Mouse (Mus musculus) CD4-positive helper T cell, adult 2 months (primary cell): ENCODE results near the gene Ptx4.
"Not testable (repeated sequence)": the region's sequence is repeated elsewhere in the genome, so short reads cannot be mapped to it uniquely, and the experiment has no call there.

Source experiments
- DNase-seq: peaks from one replicate; pipeline ENCODE4 v3.0.0-alpha.2; 2012; ENCODE audit warnings: low read depth, missing footprints, low spot score

Ptx4 gene

GRCm38 (mm10) chr17:25115664-25116432 lies 4.7 kb upstream of the Ptx4 start, which contains the start of gene Telo2:
Gene Telo2 (minus strand): TSS chr17:25115967.
- peak; percentile 92 for DNase-seq

- DNase-seq: peak; percentile 18
Measured at GRCm38 (mm10) chr17:25117263-25117662, 3.3 kb upstream of the Ptx4 start.

- DNase-seq: peak; percentile 40
Measured at GRCm38 (mm10) chr17:25123979-25124378, 3.4 kb downstream of the Ptx4 start.

- not testable (repeated sequence) for DNase-seq
Measured at GRCm38 (mm10) chr17:25125442-25126060, 5.0 kb downstream of the Ptx4 start.

GRCm38 (mm10) chr17:25127079-25127478 lies 6.5 kb downstream of the Ptx4 start:
- no peak for DNase-seq

- DNase-seq: no peak
Measured at GRCm38 (mm10) chr17:25127681-25128080, 7.1 kb downstream of the Ptx4 start.

- DNase-seq: peak; percentile 48
Measured at GRCm38 (mm10) chr17:25130060-25130459, 9.5 kb downstream of the Ptx4 start.

GRCm38 (mm10) chr17:25133275-25133698 lies 12.7 kb downstream of the Ptx4 start, which contains the start of gene Clcn7:
Gene Clcn7 (plus strand): TSS chr17:25133391.
- DNase-seq: peak; percentile 79

GRCm38 (mm10) chr17:25135622-25136021 lies 15.1 kb downstream of the Ptx4 start:
- DNase-seq: no peak

- no peak for DNase-seq
Measured at GRCm38 (mm10) chr17:25138803-25139202, 18.2 kb downstream of the Ptx4 start.

GRCm38 (mm10) chr17:25139960-25140359 lies 19.4 kb downstream of the Ptx4 start:
- DNase-seq: no peak

- no peak for DNase-seq
Measured at GRCm38 (mm10) chr17:25162161-25162560, 41.6 kb downstream of the Ptx4 start, which contains the start of gene Ccdc154. Gene Ccdc154 (plus strand): TSS chr17:25162461.

- DNase-seq: no peak
Measured at GRCm38 (mm10) chr17:25163387-25163786, 42.8 kb downstream of the Ptx4 start.

GRCm38 (mm10) chr17:25164770-25165169 lies 44.2 kb downstream of the Ptx4 start:
- DNase-seq: no peak

- no peak for DNase-seq
Measured at GRCm38 (mm10) chr17:25165970-25166671, 45.6 kb downstream of the Ptx4 start.

- no peak for DNase-seq
Measured at GRCm38 (mm10) chr17:25169706-25170105, 49.1 kb downstream of the Ptx4 start.

GRCm38 (mm10) chr17:25172558-25172957 lies 52.0 kb downstream of the Ptx4 start:
- no peak for DNase-seq
